In genomic region chr16:37610333-37610732, GRCm38 (mm10) we compare ENCODE assay signal across 24 mouse cellular contexts. TPM values are rescaled to one million over a fixed set of nuclear protein-coding genes. Genes with fewer than 3 reads are reported as not detected.
DNase-seq lines count a peak whose midpoint lies in the region; ATAC-seq lines count a peak whose summit lies in the region.
"Had no signal": no experiment of that assay in that cellular context is flagged by ENCODE, and none has a peak within 500 bp of the region (broad histone marks: within the 10 kb centered on the region; RNA-seq: fewer than 3 reads in every experiment).

No protein-coding gene starts in this region.

- H3K4me2 ChIP-seq in hindbrain, embryonic 14.5 days (replicated peaks) = no peak overlapping the region
- no peak overlapping the region for H3K4me2 ChIP-seq in hindbrain, embryonic 12.5 days (replicated peaks)
- H3K4me2 ChIP-seq in neural tube, embryonic 13.5 days = no peak overlapping the region
- no peak overlapping the region for H3K4me2 ChIP-seq in neural tube, embryonic 15.5 days
- H3K4me2 ChIP-seq: embryonic facial prominence, embryonic 15.5 days; limb, embryonic 12.5 days; liver, embryonic 12.5 days had no signal

- 78% methylated on average over 8 of the region's 8 CpGs for WGBS in hindbrain, embryonic 14.5 days
- WGBS in hindbrain, embryonic 12.5 days = 76% methylated on average over 8 of the region's 8 CpGs
- WGBS in neural tube, embryonic 13.5 days = 74% methylated on average over 8 of the region's 8 CpGs
- 79% methylated on average over 8 of the region's 8 CpGs for WGBS in neural tube, embryonic 15.5 days

- H3K27ac ChIP-seq in hindbrain, embryonic 14.5 days = peak overlapping the region; percentile 7; the same call in 1 of the 2 replicates
- H3K27ac ChIP-seq in hindbrain, embryonic 12.5 days = no peak overlapping the region
- 0 out of 2 replicates have a peak overlapping the region, but pooled peaks have one; percentile 18 for H3K27ac ChIP-seq in neural tube, embryonic 13.5 days (replicated peaks)
- no peak overlapping the region; the same call in 1 of the 2 replicates for H3K27ac ChIP-seq in neural tube, embryonic 15.5 days (replicated peaks)
- H3K27ac ChIP-seq: embryonic facial prominence, embryonic 15.5 days; forebrain, embryonic 10.5 days; limb, embryonic 12.5 days; liver, embryonic 12.5 days had no signal

- no peak for ATAC-seq in hindbrain, embryonic 14.5 days (ENCODE audit: low FRiP score)
- ATAC-seq in hindbrain, embryonic 12.5 days (ENCODE audit: low FRiP score) = no peak
- no peak for ATAC-seq in neural tube, embryonic 13.5 days (ENCODE audit: low read depth)
- no peak for ATAC-seq in neural tube, embryonic 15.5 days (ENCODE audit: low FRiP score)
- ATAC-seq: CD4-positive, CD25-positive, alpha-beta regulatory T cell, adult 4 months; liver, embryonic 12.5 days; Patski had no signal

- DNase-seq in hindbrain, embryonic 14.5 days (ENCODE audit: low spot score) = no peak
- peak; percentile 45 to 49 for DNase-seq in left cerebral cortex, postnatal 36 days (ENCODE audit: low spot score in 2 of 2)
- peak; percentile 84 for DNase-seq in telencephalon, adult 2 months (ENCODE audit: low read depth, low spot score)
- DNase-seq in natural killer cell, adult 2 months (ENCODE audit: low spot score in 2 of 2) = no peak
- DNase-seq in kidney, adult 11 months = no peak
- DNase-seq: adrenal gland, adult 8-10 months; cerebellum, adult 11 months; cerebellum, postnatal 10 days; gastrocnemius, postnatal 25 days; lung, adult 2 months; lung, postnatal 36 days had no signal

- intact Hi-C loops in left cerebral cortex, postnatal 36 days (cut with DNase I) = no loop called here

- H3K4me3 ChIP-seq in hindbrain, embryonic 14.5 days (replicated peaks; ENCODE audit: low read length) = no peak overlapping the region
- H3K4me3 ChIP-seq in hindbrain, embryonic 12.5 days = no peak overlapping the region
- H3K4me3 ChIP-seq in neural tube, embryonic 13.5 days = no peak overlapping the region
- no peak overlapping the region for H3K4me3 ChIP-seq in neural tube, embryonic 15.5 days (replicated peaks)
- H3K4me3 ChIP-seq: embryonic facial prominence, embryonic 15.5 days; forebrain, embryonic 10.5 days; limb, embryonic 12.5 days; liver, embryonic 12.5 days; myocyte had no signal

- H3K27me3 ChIP-seq in hindbrain, embryonic 14.5 days (ENCODE audit: control insufficient read depth, insufficient read depth, low read length) = no peaks in the 10 kb centered on the region
- no peaks in the 10 kb centered on the region for H3K27me3 ChIP-seq in hindbrain, embryonic 12.5 days
- H3K27me3 ChIP-seq in neural tube, embryonic 13.5 days = no peaks in the 10 kb centered on the region
- H3K27me3 ChIP-seq in neural tube, embryonic 15.5 days (replicated peaks) = no peaks in the 10 kb centered on the region
- H3K27me3 ChIP-seq: embryonic facial prominence, embryonic 15.5 days; limb, embryonic 12.5 days; liver, embryonic 12.5 days; Patski had no signal

- H3K9ac ChIP-seq in hindbrain, embryonic 14.5 days = no peak overlapping the region
- H3K9ac ChIP-seq in hindbrain, embryonic 12.5 days = no peak overlapping the region
- no peak overlapping the region for H3K9ac ChIP-seq in neural tube, embryonic 13.5 days
- no peak overlapping the region for H3K9ac ChIP-seq in neural tube, embryonic 15.5 days (replicated peaks)
- H3K9ac ChIP-seq: embryonic facial prominence, embryonic 15.5 days; limb, embryonic 12.5 days; liver, embryonic 12.5 days had no signal

- no peaks in the 10 kb centered on the region for H3K36me3 ChIP-seq in hindbrain, embryonic 14.5 days (replicated peaks; ENCODE audit: control insufficient read depth, insufficient read depth)
- no peaks in the 10 kb centered on the region for H3K36me3 ChIP-seq in hindbrain, embryonic 12.5 days
- no peaks in the 10 kb centered on the region for H3K36me3 ChIP-seq in neural tube, embryonic 13.5 days
- H3K36me3 ChIP-seq in neural tube, embryonic 15.5 days = no peaks in the 10 kb centered on the region
- H3K36me3 ChIP-seq: embryonic facial prominence, embryonic 15.5 days; forebrain, embryonic 10.5 days; limb, embryonic 12.5 days; liver, embryonic 12.5 days had no signal

- H3K9me3 ChIP-seq in hindbrain, embryonic 14.5 days (ENCODE audit: control insufficient read depth, low read length) = no peaks in the 10 kb centered on the region
- H3K9me3 ChIP-seq in hindbrain, embryonic 12.5 days (replicated peaks) = no peaks in the 10 kb centered on the region
- no peaks in the 10 kb centered on the region for H3K9me3 ChIP-seq in neural tube, embryonic 13.5 days
- H3K9me3 ChIP-seq in neural tube, embryonic 15.5 days (replicated peaks) = no peaks in the 10 kb centered on the region
- H3K9me3 ChIP-seq: embryonic facial prominence, embryonic 15.5 days; forebrain, embryonic 10.5 days; limb, embryonic 12.5 days; liver, embryonic 12.5 days had no signal

- peaks cover 4% of the 10 kb centered on the region; the same call in 1 of the 2 replicates for H3K4me1 ChIP-seq in hindbrain, embryonic 14.5 days (replicated peaks; ENCODE audit: control insufficient read depth, insufficient read depth, low read length)
- peaks cover 13% of the 10 kb centered on the region for H3K4me1 ChIP-seq in hindbrain, embryonic 12.5 days
- peaks cover 11% of the 10 kb centered on the region; the same call in 1 of the 2 replicates for H3K4me1 ChIP-seq in neural tube, embryonic 13.5 days (replicated peaks)
- peaks cover under 1% of the 10 kb centered on the region; the same call in 1 of the 2 replicates for H3K4me1 ChIP-seq in neural tube, embryonic 15.5 days
- H3K4me1 ChIP-seq: liver, embryonic 12.5 days had no signal

RNA-seq across cellular contexts. Expression of gene Hgd, which starts 30.4 kb away (rescaled TPM):
- polyA plus RNA-seq in hindbrain, embryonic 14.5 days (2014; fragmentation: Nextera tagmentation; extraction: Ambion mirVana) = 0.13 TPM in 1 of 2 replicates, not detected in the other
- 0.25 TPM in 1 of 2 replicates, not detected in the other for polyA plus RNA-seq in hindbrain, embryonic 12.5 days (2016; fragmentation: Nextera tagmentation; extraction: Ambion mirVana)
- 0.27 TPM in 1 of 2 replicates, not detected in the other for polyA plus RNA-seq in neural tube, embryonic 13.5 days (2015; fragmentation: Nextera tagmentation; extraction: Ambion mirVana)
- polyA plus RNA-seq in neural tube, embryonic 15.5 days (2015; fragmentation: Nextera tagmentation; extraction: Ambion mirVana) = 0.23 TPM in 2 replicates
- total RNA-seq in left cerebral cortex, postnatal 36 days (2021) = not detected
- total RNA-seq: gastrocnemius, postnatal 25 days; megakaryocyte-erythroid progenitor cell, adult 5-6 weeks had no signal
- polyA plus RNA-seq: embryonic facial prominence, embryonic 15.5 days; forebrain, embryonic 10.5 days; hindbrain, embryonic 11.5 days; large intestine, adult 2 months had no signal

RNA-seq across cellular contexts. Expression of gene Ndufb4, which starts 43.9 kb away (rescaled TPM):
- 64.5 and 69.9 TPM in 2 replicates for polyA plus RNA-seq in hindbrain, embryonic 14.5 days (2014; fragmentation: Nextera tagmentation; extraction: Ambion mirVana)
- 61.0 and 65.8 TPM in 2 replicates for polyA plus RNA-seq in hindbrain, embryonic 12.5 days (2016; fragmentation: Nextera tagmentation; extraction: Ambion mirVana)
- 68.9 and 85.0 TPM in 2 replicates for polyA plus RNA-seq in neural tube, embryonic 13.5 days (2015; fragmentation: Nextera tagmentation; extraction: Ambion mirVana)
- polyA plus RNA-seq in neural tube, embryonic 15.5 days (2015; fragmentation: Nextera tagmentation; extraction: Ambion mirVana) = 60.2 and 69.7 TPM in 2 replicates
- total RNA-seq in left cerebral cortex, postnatal 36 days (2021) = 10 to 100 TPM; 65.4 to 68.8 TPM

Comparison
In these comparisons a context has a peak if more than half of its experiments do, and no peak if none do; other contexts are left out.
1. H3K27ac ChIP-seq: peak in hindbrain, embryonic 14.5 days (single experiment) and neural tube, embryonic 13.5 days (single experiment); none in hindbrain, embryonic 12.5 days (single experiment) and neural tube, embryonic 15.5 days (single experiment).
2. DNase-seq: peak in left cerebral cortex, postnatal 36 days (2 of 2) and telencephalon, adult 2 months (single experiment); none in hindbrain, embryonic 14.5 days (single experiment), natural killer cell, adult 2 months (0 of 2) and kidney, adult 11 months (single experiment).